Mouse (Mus musculus) cortical plate, adult 2 months (tissue): ENCODE data around the gene Olfr48.

Source experiments
- CTCF ChIP-seq: fragments of 200-500 bp; IDR thresholded peaks from 2 replicates; pipeline ENCODE4 v1.5.1; 2011; ENCODE audit warnings: mild to moderate bottlenecking, control low read depth, low read length; ENCODE audit not compliant: insufficient read depth; ENCODE audit errors: extremely low read depth
- POLR2A ChIP-seq: fragments of 200-500 bp; IDR thresholded peaks from 2 replicates; pipeline ENCODE4 v1.6.1; 2011; ENCODE audit warnings: mild to moderate bottlenecking, low read length, control low read depth; ENCODE audit not compliant: insufficient read depth; ENCODE audit errors: extremely low read depth

DNA sequence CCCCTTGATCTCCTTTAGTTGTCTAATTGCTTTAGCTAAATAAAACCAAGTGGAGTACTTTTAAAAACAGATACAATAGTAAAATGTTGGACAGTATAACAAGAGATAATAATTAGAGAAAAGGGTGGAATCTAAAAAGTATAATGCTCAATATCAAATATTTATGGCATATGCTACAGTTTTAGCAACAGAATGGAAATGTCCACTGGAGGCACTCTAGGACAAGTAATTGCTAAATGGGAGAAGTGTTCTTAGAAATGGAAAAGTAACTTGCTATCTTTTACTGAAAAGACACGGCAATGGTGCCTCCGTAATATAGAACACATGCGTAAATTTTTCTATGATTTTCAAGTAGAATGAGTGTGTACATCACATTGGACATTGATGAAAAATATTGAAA, 48.4 kb downstream of the Olfr48 start:
- TF ChIP-seq CTCF (no peak), POLR2A (no peak)
